Mouse (Mus musculus) frontal cortex, postnatal 25 days (tissue): ENCODE results near the gene Wnt7a.

ENCODE experiments used
- DNase-seq, 2 experiments: peaks; one replicate each; pipeline ENCODE4 v3.0.0; 2022; ENCODE audit warnings: low spot score in 2 of 2

Wnt7a gene

GRCm38 (mm10) chr6:91345091-91345490 is 66.1 kb downstream of the Wnt7a start:
- DNase-seq: no peak

GRCm38 (mm10) chr6:91339612-91340246 is 71.4 kb downstream of the Wnt7a start:
- DNase-seq: no peak

- DNase-seq: no peak
Measured at GRCm38 (mm10) chr6:91335470-91335869, 75.7 kb downstream of the Wnt7a start.

GRCm38 (mm10) chr6:91331886-91332285 is 79.3 kb downstream of the Wnt7a start:
- DNase-seq: no peak

- no peak for DNase-seq
Measured at GRCm38 (mm10) chr6:91325556-91325955, 85.6 kb downstream of the Wnt7a start.

- DNase-seq: no peak
Measured at GRCm38 (mm10) chr6:91324752-91325151, 86.4 kb downstream of the Wnt7a start.

GRCm38 (mm10) chr6:91322001-91322772 is 89.0 kb downstream of the Wnt7a start:
- DNase-seq: no peak
